Mouse (Mus musculus): ENCODE measurements around the gene Hexdc.

Gene Hexdc

GRCm38 (mm10) chr11:121204161-121205006 is at the start of gene Hexdc, which contains the start of gene Ogfod3:
Gene Hexdc, plus strand, starts transcription at chr11:121204433.
Gene Ogfod3, minus strand, starts transcription at chr11:121204711.
- peak; percentile 99 for DNase-seq

GRCm38 (mm10) chr11:121156411-121156891 is 47.8 kb upstream of the Hexdc start:
- peak; percentile 18 for DNase-seq

GRCm38 (mm10) chr11:121159971-121160370 is 44.3 kb upstream of the Hexdc start, which contains the start of gene Uts2r:
Gene Uts2r, plus strand, starts transcription at chr11:121160271.
- DNase-seq = no peak

GRCm38 (mm10) chr11:121160636-121161346 is 43.4 kb upstream of the Hexdc start:
- DNase-seq = no peak

GRCm38 (mm10) chr11:121163751-121164150 is 40.5 kb upstream of the Hexdc start:
- no peak for DNase-seq

GRCm38 (mm10) chr11:121173203-121173602 is 31.0 kb upstream of the Hexdc start:
- DNase-seq = no peak

- no peak for DNase-seq
Observed at GRCm38 (mm10) chr11:121174234-121174633, 30.0 kb upstream of the Hexdc start.

GRCm38 (mm10) chr11:121176285-121177270 is 27.7 kb upstream of the Hexdc start:
- peak; percentile 71 for DNase-seq

GRCm38 (mm10) chr11:121189681-121190080 is 14.6 kb upstream of the Hexdc start:
- no peak for DNase-seq

- no peak for DNase-seq
Observed at GRCm38 (mm10) chr11:121192742-121193141, 11.5 kb upstream of the Hexdc start.

- no peak for DNase-seq
Observed at GRCm38 (mm10) chr11:121193415-121193814, 10.8 kb upstream of the Hexdc start.

- DNase-seq = no peak
Observed at GRCm38 (mm10) chr11:121198622-121199021, 5.6 kb upstream of the Hexdc start.

GRCm38 (mm10) chr11:121199851-121200250 is 4.4 kb upstream of the Hexdc start:
- no peak for DNase-seq

- DNase-seq = no peak
Observed at GRCm38 (mm10) chr11:121200781-121201180, 3.5 kb upstream of the Hexdc start.

GRCm38 (mm10) chr11:121201436-121202198 is 2.6 kb upstream of the Hexdc start:
- peak; percentile 46 for DNase-seq

- no peak for DNase-seq
Observed at GRCm38 (mm10) chr11:121203859-121204160, 423 bp upstream of the Hexdc start.

- no peak for DNase-seq
Observed at GRCm38 (mm10) chr11:121216831-121217230, 12.6 kb downstream of the Hexdc start.

GRCm38 (mm10) chr11:121219776-121220175 is 15.5 kb downstream of the Hexdc start:
- no peak for DNase-seq

- no peak for DNase-seq
Observed at GRCm38 (mm10) chr11:121220771-121221170, 16.5 kb downstream of the Hexdc start.

- DNase-seq = no peak
Observed at GRCm38 (mm10) chr11:121221321-121222010, 17.2 kb downstream of the Hexdc start.

All from thymus, postnatal 4 days (tissue).